Mouse (Mus musculus) left cerebral cortex, adult 8-10 months (tissue): Measurements from ENCODE around the gene Gm11239. TPM values are rescaled to one million over a fixed set of nuclear protein-coding genes. Genes with fewer than 3 reads are reported as not detected.
"Not testable (repeated sequence)": the region's sequence is repeated elsewhere in the genome, so short reads cannot be mapped to it uniquely, and the experiment has no call there.

Experiments used
- DNase-seq, 2 experiments: peaks; one replicate each; pipeline ENCODE4 v3.0.0; 2022; ENCODE audit warnings: low spot score in 2 of 2
- total RNA-seq, 4 experiments: library from RNA; stranded (reverse); gene quantifications; 2 replicates each; pipeline ENCODE4 v1.2.4; 2022

Gm11239 gene
- not detected for total RNA-seq

- not testable (repeated sequence) for DNase-seq
Observed at GRCm38 (mm10) chr4:73668054-73668453, at the start of gene Gm11239. Gene Gm11239 (plus strand): TSS chr4:73668354.

GRCm38 (mm10) chr4:73622684-73623083 lies 45.5 kb upstream of the Gm11239 start, which contains the start of gene Gm11237:
Gene Gm11237 (plus strand): TSS chr4:73622984.
- DNase-seq: not testable (repeated sequence)

GRCm38 (mm10) chr4:73637821-73638220 lies 30.3 kb upstream of the Gm11239 start, which contains the start of gene Gm11236:
Gene Gm11236 (plus strand): TSS chr4:73638121.
- not testable (repeated sequence) for DNase-seq

GRCm38 (mm10) chr4:73661864-73662263 lies 6.3 kb upstream of the Gm11239 start:
- DNase-seq: not testable (repeated sequence)

- DNase-seq: not testable (repeated sequence)
Observed at GRCm38 (mm10) chr4:73683216-73683615, 15.1 kb downstream of the Gm11239 start, which contains the start of gene Gm428. Gene Gm428 (plus strand): TSS chr4:73683516.

- DNase-seq: no peak
Observed at GRCm38 (mm10) chr4:73718761-73719160, 50.6 kb downstream of the Gm11239 start.

GRCm38 (mm10) chr4:73719819-73720218 lies 51.7 kb downstream of the Gm11239 start:
- DNase-seq: no peak

Other genes with a start within 250 kb of the Gm11239 start
- gene Gm11238, start 60.5 kb upstream of the Gm11239 start, total RNA-seq: not detected
- gene Gm11237, start 45.4 kb upstream of the Gm11239 start, total RNA-seq: not detected
- gene Gm11236, start 30.2 kb upstream of the Gm11239 start, total RNA-seq: not detected
- not detected for gene Gm428, start 15.2 kb downstream of the Gm11239 start, total RNA-seq
- gene Rasef, start 122.6 kb downstream of the Gm11239 start, total RNA-seq: under 1 TPM in 1 of 4 experiments, not detected in 3; 0.07 TPM
- gene Gm11758, start 207.9 kb downstream of the Gm11239 start, total RNA-seq: not detected
- gene Gm11757, start 222.8 kb downstream of the Gm11239 start, total RNA-seq: not detected
- gene Gm13871, start 237.6 kb downstream of the Gm11239 start, total RNA-seq: not detected